Mouse (Mus musculus) forebrain, embryonic 16.5 days (tissue): ENCODE measurements around the gene Samhd1. TPM values are rescaled to one million over a fixed set of nuclear protein-coding genes. Genes with fewer than 3 reads are reported as not detected.

Experiments used
- ATAC-seq: fragments of 200-750 bp; cut with Nextera tagmentation; 2 replicates; pipeline ENCODE4 v1.8.0; 2017; ENCODE audit warnings: mild to moderate bottlenecking, moderate library complexity
- H3K27ac ChIP-seq: fragments of 300-500 bp; sonication (generic); 2 replicates; pipeline ENCODE4 v1.5.1; 2014; ENCODE audit warnings: low read length, control low read depth
- H3K27me3 ChIP-seq: fragments of 300-500 bp; sonication (generic); replicated peaks from 2 replicates; pipeline ENCODE4 v1.6.1; 2014; ENCODE audit warnings: low read length; ENCODE audit not compliant: control insufficient read depth, insufficient read depth
- H3K36me3 ChIP-seq: fragments of 300-500 bp; sonication (generic); 2 replicates; pipeline ENCODE4 v1.6.1; 2014; ENCODE audit not compliant: control insufficient read depth, insufficient read depth
- H3K4me1 ChIP-seq: fragments of 300-500 bp; sonication (generic); replicated peaks from 2 replicates; pipeline ENCODE4 v1.6.1; 2014; ENCODE audit warnings: low read length; ENCODE audit not compliant: control insufficient read depth, insufficient read depth
- H3K4me2 ChIP-seq: fragments of 300-500 bp; sonication (generic); 2 replicates; pipeline ENCODE4 v1.6.1; 2014; ENCODE audit warnings: mild to moderate bottlenecking, low read length, control low read depth
- H3K4me3 ChIP-seq: fragments of 300-500 bp; sonication (generic); replicated peaks from 2 replicates; pipeline ENCODE4 v1.5.1; 2014; ENCODE audit warnings: mild to moderate bottlenecking, low read length, control low read depth
- H3K9ac ChIP-seq: fragments of 300-500 bp; sonication (generic); replicated peaks from 2 replicates; pipeline ENCODE4 v1.6.1; 2014; ENCODE audit warnings: low read depth, low read length, control low read depth
- H3K9me3 ChIP-seq: fragments of 300-500 bp; sonication (generic); 2 replicates; pipeline ENCODE4 v1.6.1; 2016; ENCODE audit warnings: low read length; ENCODE audit not compliant: control insufficient read depth
- WGBS: fragments of 180-500 bp; shearing (Covaris S2); extraction: QIAGEN DNeasy Blood & Tissue Kit; methylation state at CpG from one replicate; pipeline ENCODE4 v1.1.7; 2014; 5-methylcytosine and 5-hydroxymethylcytosine counted together
- polyA plus RNA-seq: library from polyadenylated mRNA; unstranded; fragments of >200 nt; fragmentation: Nextera tagmentation; extraction: Ambion mirVana; gene quantifications from 2 replicates; pipeline ENCODE4 v1.2.1, GENCODE M21; 2015

The Samhd1 gene
- polyA plus RNA-seq, 1 experiment from 2014 or later = 10.2 TPM

DNA sequence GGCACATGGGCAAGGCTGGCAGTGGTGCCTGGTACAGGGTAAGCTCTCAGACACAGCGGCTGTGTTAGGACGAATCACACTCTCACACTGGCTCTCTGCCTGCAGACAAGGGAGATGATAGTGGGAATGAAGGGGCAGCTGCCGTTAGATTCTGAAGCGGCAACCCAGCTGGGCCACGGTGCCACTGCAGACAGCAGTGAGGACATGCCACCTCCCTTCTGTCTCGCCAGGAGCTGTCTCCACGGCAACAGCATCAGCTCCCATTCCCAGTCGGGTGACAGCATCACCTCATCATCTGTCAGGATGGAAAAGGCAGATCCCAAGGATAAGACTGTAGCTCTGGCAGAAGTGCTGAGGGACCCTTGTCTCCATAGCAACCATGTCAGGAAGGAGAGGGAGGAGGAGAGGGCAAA lies 85.2 kb downstream of the Samhd1 start:
- Histone ChIP-seq H3K9ac (peak overlapping the region; percentile 3), H3K9me3 (no peaks in the 10 kb centered on the region), H3K27me3 (no peaks in the 10 kb centered on the region), H3K4me3 (no peak overlapping the region), H3K4me1 (peaks cover 38% of the 10 kb centered on the region), H3K27ac (peak overlapping the region; percentile 92), H3K36me3 (peaks cover 15% of the 10 kb centered on the region), H3K4me2 (peak overlapping the region; percentile 32)
- peak; percentile 88 for ATAC-seq
- WGBS = 11% methylated on average over 8 of the region's 8 CpGs

- Histone ChIP-seq H3K4me3 (no peak overlapping the region), H3K9me3 (no peaks in the 10 kb centered on the region), H3K4me2 (no peak overlapping the region), H3K4me1 (peaks cover 34% of the 10 kb centered on the region), H3K9ac (peak overlapping the region; percentile 17; the same call in 1 of the 2 replicates), H3K27ac (peak overlapping the region; percentile 92), H3K36me3 (peaks cover 19% of the 10 kb centered on the region), H3K27me3 (no peaks in the 10 kb centered on the region)
- ATAC-seq = peak; percentile 21; the same call in 1 of the 2 replicates
- WGBS = 61% methylated on average over 13 of the region's 13 CpGs
Measured at GRCm38 (mm10) chr2:157048395-157049181, 86.5 kb downstream of the Samhd1 start.

Other genes with a start within 250 kb of the Samhd1 start
- gene Sla2, start 248.1 kb downstream of the Samhd1 start, polyA plus RNA-seq = 0.11 and 0.29 TPM in 2 replicates
- gene Ndrg3, start 143.2 kb downstream of the Samhd1 start, polyA plus RNA-seq = 150 and 152 TPM in 2 replicates
- 20.3 and 22.8 TPM in 2 replicates for gene Dsn1, start 128.1 kb downstream of the Samhd1 start, polyA plus RNA-seq
- gene Soga1, start 56.0 kb downstream of the Samhd1 start, polyA plus RNA-seq = 4.7 and 5.8 TPM in 2 replicates
- gene Tldc2, start 48.2 kb downstream of the Samhd1 start, polyA plus RNA-seq = not detected in 2 replicates
- gene Rbl1, start 69.3 kb upstream of the Samhd1 start, polyA plus RNA-seq = 10.1 and 11.1 TPM in 2 replicates
- 183 and 189 TPM in 2 replicates for gene Rpn2, start 143.8 kb upstream of the Samhd1 start, polyA plus RNA-seq
- 0.20 and 0.30 TPM in 2 replicates for gene Mroh8, start 144.3 kb upstream of the Samhd1 start, polyA plus RNA-seq
- gene Ghrh, start 212.2 kb upstream of the Samhd1 start, polyA plus RNA-seq = 0.80 TPM in 1 of 2 replicates, not detected in the other
- 97.5 and 105 TPM in 2 replicates for gene Manbal, start 232.3 kb upstream of the Samhd1 start, polyA plus RNA-seq